Mouse (Mus musculus): Measurements from ENCODE around the gene Rab19.

- TF ChIP-seq CTCF (IDR thresholded peaks at IDR 0.05) (no peak), EP300 (IDR thresholded peaks at IDR 0.05) (no peak)
Observed at GRCm38 (mm10) chr6:39381125-39381880, at the start of gene Rab19.
